Mouse (Mus musculus): ENCODE measurements around the gene Abca15. TPM values are rescaled to one million over a fixed set of nuclear protein-coding genes. Genes with fewer than 3 reads are reported as not detected.
A peak's percentile ranks its signal among the peaks of the same experiment; 100 is the strongest.

The Abca15 gene
- polyA plus RNA-seq, 1 experiment: 16.2 TPM

DNA sequence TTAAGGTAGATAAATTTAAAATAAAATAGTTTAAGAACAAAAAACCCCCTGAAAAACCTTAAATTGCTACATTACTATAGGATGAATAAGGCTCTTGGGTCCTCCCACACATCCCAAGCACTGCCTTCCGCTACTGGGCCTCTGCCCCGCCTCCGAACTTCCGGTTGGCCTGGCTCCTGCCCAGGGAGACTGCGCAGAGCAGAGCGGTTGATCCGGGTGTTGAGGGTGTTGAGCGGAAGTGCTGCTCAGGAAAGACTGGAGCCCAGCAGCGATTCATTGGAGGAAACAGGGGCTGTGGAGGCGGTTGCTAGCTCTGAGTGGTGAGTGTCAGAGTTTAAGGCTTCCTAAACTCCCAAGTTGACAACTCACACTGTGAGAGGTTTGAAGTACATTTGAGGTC is 81.0 kb downstream of the Abca15 start, which contains the start of gene Abca16:
Abca16 (plus strand) TSS at position 201 of the 400 bp plus-strand sequence.
- H3K27me3 ChIP-seq (ENCODE audit: control insufficient read depth, insufficient read depth, low read length): no peaks in the 10 kb centered on the region
- H3K4me1 ChIP-seq (ENCODE audit: control insufficient read depth, insufficient read depth, low read length): no peaks in the 10 kb centered on the region
- no peak for TF ChIP-seq CTCF (IDR thresholded peaks at IDR 0.05; ENCODE audit: control insufficient read depth, insufficient read depth, insufficient replicate concordance, low read depth, low read length)
- TF ChIP-seq POLR2A (IDR thresholded peaks at IDR 0.05; ENCODE audit: control insufficient read depth, low read depth, low read length): peak; percentile 84
- peak within 1 kb of the TSS; percentile 88 for H3K4me3 ChIP-seq (ENCODE audit: control insufficient read depth, low read depth, low read length)
- H3K27ac ChIP-seq (ENCODE audit: control insufficient read depth, insufficient read depth, low read depth, low read length): peak within 1 kb of the TSS; percentile 82
- H3K36me3 ChIP-seq (ENCODE audit: control insufficient read depth, insufficient read depth, low read length): no peaks in the 10 kb centered on the region

DNA sequence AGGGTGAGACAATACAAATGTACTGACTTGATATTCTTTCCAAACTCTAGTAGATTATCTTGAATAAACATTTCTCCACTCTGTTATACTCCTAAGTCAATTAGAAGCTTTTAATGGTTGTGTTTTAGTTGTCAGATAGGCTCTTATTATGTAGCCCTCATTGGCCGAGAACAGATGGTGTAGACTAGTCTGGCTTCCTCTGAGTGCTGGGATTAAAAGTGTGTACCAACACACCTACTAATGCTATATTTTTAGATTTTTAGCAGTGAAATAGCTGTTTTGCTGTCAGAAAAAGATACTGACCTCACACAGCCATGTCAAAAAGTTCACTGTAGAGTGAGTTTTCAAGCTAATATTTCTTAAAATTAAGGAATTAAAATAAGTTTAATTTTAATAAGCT is 83.9 kb downstream of the Abca15 start:
- Histone ChIP-seq H3K36me3 (ENCODE audit: control insufficient read depth, insufficient read depth, low read length) (no peaks in the 10 kb centered on the region), H3K4me3 (ENCODE audit: control insufficient read depth, low read depth, low read length) (no peak overlapping the region), H3K4me1 (ENCODE audit: control insufficient read depth, insufficient read depth, low read length) (no peaks in the 10 kb centered on the region), H3K27me3 (ENCODE audit: control insufficient read depth, insufficient read depth, low read length) (no peaks in the 10 kb centered on the region), H3K27ac (ENCODE audit: control insufficient read depth, insufficient read depth, low read depth, low read length) (no peak overlapping the region)
- TF ChIP-seq POLR2A (IDR thresholded peaks at IDR 0.05; ENCODE audit: control insufficient read depth, low read depth, low read length): no peak

DNA sequence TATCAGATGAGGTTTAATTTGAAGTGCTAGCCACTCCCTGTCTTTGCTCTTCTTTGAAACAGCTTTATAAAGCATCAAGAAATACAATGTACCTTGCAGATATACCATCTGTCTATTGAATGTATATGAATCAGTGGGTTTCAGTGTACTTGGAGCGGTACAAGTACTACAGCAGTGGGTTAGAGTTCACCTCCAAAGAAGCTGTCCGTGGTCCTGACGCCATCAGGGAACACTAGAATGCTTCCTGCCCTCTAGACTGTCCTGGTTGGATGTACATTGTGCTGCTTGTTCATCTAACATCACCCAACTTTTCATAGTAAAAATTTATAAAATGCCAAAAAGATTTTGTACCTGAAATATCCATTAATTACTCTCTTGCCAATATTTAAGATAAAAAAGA is 98.2 kb downstream of the Abca15 start:
- TF ChIP-seq POLR2A (IDR thresholded peaks at IDR 0.05; ENCODE audit: control insufficient read depth, low read depth, low read length) (no peak), CTCF (IDR thresholded peaks at IDR 0.05; ENCODE audit: control insufficient read depth, insufficient read depth, insufficient replicate concordance, low read depth, low read length) (no peak)
- H3K36me3 ChIP-seq (ENCODE audit: control insufficient read depth, insufficient read depth, low read length): no peaks in the 10 kb centered on the region
- H3K27me3 ChIP-seq (ENCODE audit: control insufficient read depth, insufficient read depth, low read length): no peaks in the 10 kb centered on the region
- no peaks in the 10 kb centered on the region for H3K4me1 ChIP-seq (ENCODE audit: control insufficient read depth, insufficient read depth, low read length)
- H3K27ac ChIP-seq (ENCODE audit: control insufficient read depth, insufficient read depth, low read depth, low read length): no peak overlapping the region
- H3K4me3 ChIP-seq (ENCODE audit: control insufficient read depth, low read depth, low read length): no peak overlapping the region

DNA sequence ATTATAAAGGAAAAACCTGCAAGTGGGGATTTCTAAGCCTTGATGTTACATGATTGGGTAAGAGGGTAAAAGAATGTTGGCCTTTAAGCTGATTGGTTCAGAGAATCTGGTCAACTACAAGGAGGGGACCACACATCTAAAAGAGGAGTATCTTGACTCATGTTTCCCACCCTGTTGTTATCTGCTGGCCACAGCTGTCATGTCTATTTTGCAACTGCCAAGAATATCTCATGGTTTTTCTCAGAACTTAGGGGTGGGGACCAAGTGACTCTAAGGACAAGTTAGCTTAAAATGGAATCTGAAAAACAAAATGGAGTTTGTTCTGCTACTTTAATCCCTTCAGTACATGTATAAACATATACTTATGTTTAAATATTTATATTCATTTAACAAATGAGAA is 103.0 kb downstream of the Abca15 start:
- Histone ChIP-seq H3K36me3 (ENCODE audit: control insufficient read depth, insufficient read depth, low read length) (no peaks in the 10 kb centered on the region), H3K4me1 (ENCODE audit: control insufficient read depth, insufficient read depth, low read length) (no peaks in the 10 kb centered on the region), H3K27ac (ENCODE audit: control insufficient read depth, insufficient read depth, low read depth, low read length) (no peak overlapping the region), H3K4me3 (ENCODE audit: control insufficient read depth, low read depth, low read length) (no peak overlapping the region), H3K27me3 (ENCODE audit: control insufficient read depth, insufficient read depth, low read length) (no peaks in the 10 kb centered on the region)
- no peak for TF ChIP-seq POLR2A (IDR thresholded peaks at IDR 0.05; ENCODE audit: control insufficient read depth, low read depth, low read length)
- no peak for TF ChIP-seq CTCF (IDR thresholded peaks at IDR 0.05; ENCODE audit: control insufficient read depth, insufficient read depth, insufficient replicate concordance, low read depth, low read length)

Other genes with a start within 250 kb of the Abca15 start
- gene Dnah3, start 233.4 kb upstream of the Abca15 start, polyA plus RNA-seq (2012; rRNA removed): 31.7 and 34.6 TPM in 2 replicates
- 6.6 and 8.0 TPM in 2 replicates for gene Tmem159, start 226.3 kb upstream of the Abca15 start, polyA plus RNA-seq (2012; rRNA removed)
- gene Zp2, start 183.4 kb upstream of the Abca15 start, polyA plus RNA-seq (2012; rRNA removed): not detected in 2 replicates
- 0.27 and 0.35 TPM in 2 replicates for gene Anks4b, start 154.8 kb upstream of the Abca15 start, polyA plus RNA-seq (2012; rRNA removed)
- 0.11 TPM in 1 of 2 replicates, not detected in the other for gene Crym, start 126.6 kb upstream of the Abca15 start, polyA plus RNA-seq (2012; rRNA removed)
- gene Abca14, start 124.7 kb upstream of the Abca15 start, polyA plus RNA-seq (2012; rRNA removed): 62.8 and 185 TPM in 2 replicates
- 18.9 and 25.4 TPM in 2 replicates for gene Abca16, start 81.0 kb downstream of the Abca15 start, polyA plus RNA-seq (2012; rRNA removed)